Mouse (Mus musculus) mesoderm, embryonic 11.5 days (tissue): Measurements from ENCODE around the gene Prss8.
"Not testable (repeated sequence)": the region's sequence is repeated elsewhere in the genome, so short reads cannot be mapped to it uniquely, and the experiment has no call there.

Experiments used
- DNase-seq: peaks from one replicate; pipeline ENCODE4 v3.0.0-alpha.2; 2012; ENCODE audit warnings: low read depth, low spot score

Prss8 gene

DNA sequence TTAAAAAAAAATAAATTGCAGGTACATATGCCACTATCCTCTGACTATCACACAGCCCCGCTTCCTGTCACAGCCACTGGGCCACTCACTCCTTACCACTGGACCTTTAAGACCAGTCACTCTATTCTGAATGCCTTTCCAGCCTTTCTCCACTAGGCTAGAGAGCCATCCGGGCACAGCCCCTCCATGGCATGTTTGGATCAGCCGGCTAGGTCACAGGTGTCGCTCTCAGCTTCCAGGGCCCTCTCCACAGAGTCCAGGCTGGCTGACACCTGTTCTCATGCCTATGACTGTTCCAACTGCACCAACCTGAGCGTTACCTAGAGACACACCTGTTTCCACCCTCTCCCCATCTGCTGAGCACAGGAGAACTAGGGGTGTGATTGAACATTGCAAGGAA, 1.3 kb downstream of the Prss8 start:
- no peak for DNase-seq

DNA sequence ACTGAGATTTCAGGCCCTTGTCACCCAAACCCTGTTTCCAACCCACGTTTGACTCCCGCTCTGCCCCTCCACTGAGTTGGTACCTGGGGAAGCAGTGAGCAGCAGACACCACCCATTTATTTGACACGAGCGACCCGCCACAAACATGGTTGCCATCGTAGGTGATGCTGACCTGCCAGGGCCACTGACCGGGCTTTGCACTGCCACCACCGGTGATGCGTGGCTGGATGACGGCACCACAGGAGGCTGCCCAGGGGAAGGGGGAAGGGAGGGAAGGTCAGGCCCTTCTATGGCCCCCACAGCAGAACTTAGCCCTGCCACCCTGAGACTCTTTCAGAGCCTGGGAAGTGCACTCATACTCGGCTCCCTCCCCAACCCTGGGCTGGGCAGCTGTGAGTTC, 2.2 kb downstream of the Prss8 start:
- no peak for DNase-seq

DNA sequence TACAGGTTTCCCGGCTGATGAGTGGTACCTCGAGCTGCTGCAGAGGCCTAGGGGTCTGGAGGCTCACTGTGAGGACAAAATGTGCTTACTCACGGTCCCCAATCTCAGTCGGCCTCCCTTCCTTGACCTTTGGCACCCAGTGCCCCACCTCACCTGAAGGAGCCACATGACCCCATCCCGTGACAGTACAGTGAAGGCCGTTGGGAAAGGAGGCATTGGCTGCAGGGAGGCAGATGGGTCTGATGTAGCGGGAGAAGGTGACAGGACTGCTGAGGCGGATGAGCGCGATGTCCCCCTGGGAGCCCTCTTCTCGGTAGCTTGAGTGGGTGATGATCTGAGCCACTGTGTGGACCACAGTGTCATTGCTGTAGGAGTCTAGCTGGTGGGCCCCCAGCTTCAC, 3.1 kb downstream of the Prss8 start:
- DNase-seq = no peak

DNA sequence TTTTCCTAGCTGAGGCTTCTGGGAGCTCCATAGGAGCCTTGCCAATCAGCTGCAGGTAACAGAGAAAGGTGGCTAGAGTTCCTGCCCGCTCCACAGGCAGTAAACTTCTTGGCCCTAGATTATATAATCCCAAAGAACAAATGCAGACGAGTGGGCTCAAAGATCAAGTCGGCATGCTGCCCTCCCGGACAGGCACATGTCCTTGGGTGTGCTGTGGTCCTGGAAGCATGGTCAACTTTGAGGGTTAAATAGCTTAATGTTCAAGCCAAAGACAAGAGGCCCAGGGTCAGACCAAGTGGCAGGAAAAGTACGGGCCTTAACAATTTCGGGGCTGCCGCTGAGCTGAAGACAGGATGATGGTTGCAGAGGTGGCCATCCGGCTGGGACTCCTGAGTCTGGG, 3.8 kb downstream of the Prss8 start:
- DNase-seq = no peak

DNA sequence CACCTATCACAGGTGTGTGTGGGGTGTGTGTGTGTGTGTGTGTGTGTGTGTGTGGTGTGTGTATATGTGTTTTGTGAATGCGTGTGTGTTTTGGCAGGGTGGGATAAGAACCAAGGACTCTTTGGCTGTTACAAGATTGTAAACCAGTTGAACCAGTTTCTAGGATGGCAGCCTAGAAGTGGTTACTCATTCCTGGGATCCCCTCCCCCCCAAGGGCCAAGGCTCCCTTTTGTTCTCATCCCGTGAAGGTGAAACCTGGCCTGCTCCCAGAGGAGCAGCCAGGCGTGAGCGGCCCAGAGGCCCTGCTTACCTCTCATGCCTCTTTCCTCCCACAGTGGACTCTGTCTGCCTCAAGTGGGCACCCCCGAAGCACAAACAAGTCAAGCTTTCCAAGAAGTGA, 4.7 kb downstream of the Prss8 start:
- DNase-seq = no peak

DNA sequence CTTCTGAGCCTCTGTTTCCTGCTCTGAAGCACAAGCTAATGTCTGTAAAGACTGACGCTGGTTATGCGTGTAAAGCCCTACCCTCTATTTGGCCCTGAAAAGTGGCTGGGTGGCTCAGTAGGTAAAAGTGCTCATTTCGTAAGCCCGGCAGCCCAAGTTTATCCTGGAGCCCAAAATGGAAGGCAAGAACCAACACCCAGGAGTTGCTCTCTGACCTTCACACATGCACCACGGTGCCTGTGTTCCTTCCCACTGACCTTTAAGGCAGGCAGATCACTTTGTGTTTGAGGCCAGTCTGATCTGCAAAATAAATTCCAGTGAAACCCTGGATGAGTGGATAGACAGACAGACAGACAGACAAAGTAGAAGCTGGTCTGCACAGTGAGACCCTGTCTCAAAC, 6.2 kb downstream of the Prss8 start:
- no peak for DNase-seq

DNA sequence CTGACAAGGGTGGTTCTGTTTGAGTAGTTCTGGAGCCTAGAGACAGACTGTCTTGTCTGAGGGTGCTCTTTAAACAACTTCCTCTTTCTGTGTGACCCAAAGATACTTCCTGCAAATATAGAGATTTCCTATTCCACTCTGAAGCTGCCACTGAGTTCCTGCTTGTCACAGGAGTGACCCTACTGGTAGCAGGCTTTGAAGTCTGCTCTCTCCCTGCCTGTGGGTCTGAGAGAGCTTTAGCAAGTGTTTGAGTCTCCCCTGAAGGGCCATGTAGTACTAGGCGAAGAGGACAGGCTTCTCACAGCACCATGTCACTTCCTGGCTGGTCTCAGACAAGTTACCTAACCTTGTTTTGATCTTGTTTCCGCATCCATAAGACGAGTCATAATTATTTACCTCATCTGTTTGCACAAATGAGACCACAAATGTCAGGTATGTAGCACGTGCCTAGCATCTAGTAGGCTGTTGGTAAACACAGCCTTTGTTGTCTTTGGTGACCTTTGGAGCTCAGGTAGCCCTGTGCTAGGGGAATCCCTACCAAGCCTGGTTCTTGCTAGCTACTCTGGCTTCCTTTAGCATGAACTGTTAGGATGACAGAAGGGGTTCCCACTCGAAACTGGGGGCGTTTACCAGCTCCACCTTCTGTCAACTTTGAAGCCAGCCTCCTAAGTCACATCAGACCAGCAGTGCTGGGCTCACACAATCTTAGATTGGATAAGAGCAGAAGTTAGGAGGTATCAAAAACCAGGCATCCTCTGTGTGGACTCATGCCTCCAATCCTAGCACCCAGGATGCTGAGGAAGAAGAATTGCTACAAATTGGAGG, 7.2 kb downstream of the Prss8 start:
- no peak for DNase-seq

DNA sequence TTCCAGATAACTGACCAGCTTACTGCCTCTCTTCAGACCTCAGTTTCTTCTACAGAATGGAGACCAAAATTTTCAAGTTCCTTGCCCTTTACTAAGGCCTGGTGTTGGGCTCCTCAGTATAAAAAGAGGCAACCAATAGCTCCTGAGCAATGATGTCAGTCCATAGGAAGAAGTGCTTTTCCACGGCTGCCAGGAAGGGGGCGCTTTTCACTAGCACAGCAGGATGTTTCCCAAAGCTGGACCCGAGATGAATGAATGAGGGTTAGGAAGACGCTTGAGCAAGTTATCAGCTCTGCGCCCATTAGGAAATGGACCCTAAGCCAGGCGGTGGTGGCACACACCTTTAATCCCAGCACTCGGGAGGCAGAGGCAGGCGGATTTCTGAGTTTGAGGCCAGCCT, 8.4 kb downstream of the Prss8 start:
- DNase-seq = peak; percentile 30

DNA sequence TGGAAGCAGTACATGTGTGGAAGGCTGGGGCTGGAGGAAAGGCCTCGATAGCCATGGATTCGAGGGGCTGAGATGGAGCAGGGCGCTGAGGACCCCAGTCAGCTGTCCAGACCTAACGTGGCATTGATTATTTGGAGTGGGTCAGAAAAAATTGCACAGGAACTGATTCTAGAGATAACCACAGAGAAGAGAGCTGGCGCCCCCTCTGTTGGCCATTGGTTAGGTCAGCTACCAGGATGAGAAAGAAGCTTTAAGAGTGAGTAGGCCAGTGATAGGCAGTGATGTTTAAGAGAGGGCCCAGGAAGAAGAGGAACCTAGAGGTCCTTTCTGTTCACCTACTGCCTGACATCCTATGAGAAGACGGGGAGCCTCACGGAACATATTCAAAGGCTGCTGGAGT, 10.6 kb downstream of the Prss8 start:
- DNase-seq = no peak

DNA sequence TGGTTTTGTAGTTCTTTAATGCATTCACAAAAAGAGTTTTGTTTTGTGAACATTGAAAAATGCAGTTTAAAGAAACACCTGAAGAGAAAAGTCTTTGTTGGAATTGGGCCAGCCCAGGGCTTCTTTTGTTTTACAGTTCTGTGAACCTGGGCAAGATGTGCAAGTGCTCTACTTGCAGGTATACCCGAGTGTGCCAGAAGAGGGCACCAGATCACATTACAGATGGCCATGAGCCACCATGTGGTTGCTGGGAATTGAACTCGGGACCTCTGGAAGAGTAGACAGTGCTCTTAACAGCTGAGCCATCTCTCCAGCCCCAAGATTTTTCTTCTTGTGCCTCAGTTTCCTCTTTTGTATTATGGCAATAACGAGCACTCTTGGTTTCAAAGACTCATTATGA, 11.7 kb downstream of the Prss8 start:
- peak; percentile 52 for DNase-seq

DNA sequence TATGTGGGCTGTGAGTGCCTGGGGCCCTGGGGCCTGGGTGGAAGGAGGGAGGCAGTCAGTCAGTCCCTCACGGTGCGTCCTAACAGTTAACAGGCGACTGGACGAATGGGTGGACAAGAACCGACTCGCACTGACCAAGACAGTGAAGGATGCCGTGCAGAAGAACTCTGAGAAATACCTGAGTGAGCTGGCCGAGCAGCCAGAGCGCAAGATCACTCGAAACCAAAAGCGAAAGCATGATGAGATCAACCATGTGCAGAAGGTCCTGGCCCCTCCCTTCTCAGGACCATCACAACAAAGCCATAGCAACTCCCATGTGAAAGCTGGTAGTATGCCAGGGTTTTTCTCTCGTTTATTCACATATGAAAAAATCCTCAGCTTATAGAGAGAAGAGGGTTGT, 14.6 kb downstream of the Prss8 start:
- DNase-seq = no peak

DNA sequence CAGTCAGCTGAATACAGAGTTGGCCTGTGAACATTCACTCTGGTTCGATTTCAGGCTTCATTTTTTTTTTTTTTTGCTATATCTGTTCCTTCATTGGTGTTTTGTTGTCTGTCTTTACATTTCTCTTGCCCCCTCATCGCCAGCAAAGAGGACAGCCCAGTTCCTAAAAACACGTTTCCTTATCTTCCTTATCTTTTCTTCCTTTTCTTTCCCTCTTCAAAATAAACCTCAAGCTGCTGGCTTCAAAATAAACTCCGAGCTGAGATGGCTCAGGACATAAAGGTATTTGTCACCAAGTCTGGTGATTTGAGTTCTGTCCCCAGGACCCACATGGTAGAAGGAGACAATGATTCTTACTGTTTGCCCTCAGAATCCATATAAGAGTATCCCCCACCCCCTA, 17.0 kb downstream of the Prss8 start:
- DNase-seq = no peak

DNA sequence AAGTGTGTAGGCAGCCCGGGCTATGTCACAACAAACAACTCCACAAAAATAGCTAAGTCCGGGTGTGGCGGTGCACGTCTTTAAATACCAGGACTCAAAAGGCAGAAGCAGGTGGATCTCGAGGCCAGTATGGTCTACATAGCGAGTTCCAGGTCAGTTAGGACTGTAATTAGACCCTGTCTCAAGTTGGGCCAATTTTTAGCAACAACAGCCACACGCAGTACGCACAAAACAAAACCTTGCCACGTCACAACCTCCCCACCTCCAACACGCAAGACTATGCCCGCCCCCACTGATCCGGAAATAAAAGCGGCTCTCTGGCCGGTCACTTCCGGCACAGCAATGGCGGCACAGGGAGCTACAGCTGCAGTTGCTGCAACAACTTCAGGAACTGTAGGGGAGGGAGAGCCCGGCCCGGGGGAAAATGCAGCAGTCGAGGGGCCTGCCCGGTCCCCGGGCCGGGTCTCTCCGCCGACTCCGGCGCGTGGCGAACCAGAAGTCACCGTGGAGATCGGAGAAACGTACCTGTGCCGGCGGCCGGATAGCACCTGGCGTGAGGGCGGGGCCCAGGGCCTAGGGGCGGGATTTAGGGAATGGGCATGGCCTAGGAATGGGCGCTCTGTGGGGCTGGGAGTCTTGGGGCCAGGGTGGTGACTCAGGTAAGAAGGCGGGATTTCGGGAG, 17.6 kb downstream of the Prss8 start, which contains the start of gene Kat8:
Kat8 (plus strand) TSS at position 327 of the 682 bp plus-strand sequence.
- DNase-seq = peak; percentile 91

DNA sequence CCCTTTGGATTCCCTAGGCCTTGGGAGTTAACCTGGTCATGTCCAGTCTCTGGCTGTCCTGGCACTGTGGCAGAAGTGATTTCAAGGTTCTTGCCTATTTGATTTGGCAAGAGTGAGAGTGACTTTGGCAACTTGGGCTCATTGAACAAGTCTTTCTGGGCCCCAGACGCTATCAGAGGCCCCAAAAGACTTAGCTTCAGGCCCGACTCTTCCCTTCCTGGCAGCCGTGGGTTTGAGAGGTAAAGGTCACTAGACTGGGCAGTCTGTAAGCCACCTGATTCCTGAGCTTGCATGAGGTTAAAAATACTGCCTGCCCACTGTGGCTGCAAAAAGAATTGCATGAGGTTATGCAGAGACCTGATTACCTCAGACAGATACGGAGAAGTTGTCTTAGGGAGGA, 21.2 kb downstream of the Prss8 start:
- no peak for DNase-seq

DNA sequence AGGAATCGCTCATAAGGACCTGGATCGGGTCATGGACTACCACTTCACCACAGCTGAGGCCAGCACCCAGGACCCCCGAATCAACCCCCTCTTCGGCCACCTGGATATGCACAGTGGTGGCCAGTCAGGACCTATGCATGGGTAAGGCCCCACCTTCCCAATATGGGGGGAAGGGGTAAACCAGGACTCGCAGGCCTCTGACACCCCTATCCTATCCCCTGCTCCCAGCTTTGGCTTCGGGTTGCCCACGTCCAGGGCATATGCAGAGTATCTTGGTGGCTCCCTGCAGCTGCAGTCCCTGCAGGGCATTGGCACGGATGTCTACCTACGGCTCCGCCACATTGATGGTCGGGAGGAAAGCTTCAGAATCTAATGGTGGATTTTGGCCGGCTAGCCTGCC, 22.0 kb downstream of the Prss8 start:
- DNase-seq = no peak

DNA sequence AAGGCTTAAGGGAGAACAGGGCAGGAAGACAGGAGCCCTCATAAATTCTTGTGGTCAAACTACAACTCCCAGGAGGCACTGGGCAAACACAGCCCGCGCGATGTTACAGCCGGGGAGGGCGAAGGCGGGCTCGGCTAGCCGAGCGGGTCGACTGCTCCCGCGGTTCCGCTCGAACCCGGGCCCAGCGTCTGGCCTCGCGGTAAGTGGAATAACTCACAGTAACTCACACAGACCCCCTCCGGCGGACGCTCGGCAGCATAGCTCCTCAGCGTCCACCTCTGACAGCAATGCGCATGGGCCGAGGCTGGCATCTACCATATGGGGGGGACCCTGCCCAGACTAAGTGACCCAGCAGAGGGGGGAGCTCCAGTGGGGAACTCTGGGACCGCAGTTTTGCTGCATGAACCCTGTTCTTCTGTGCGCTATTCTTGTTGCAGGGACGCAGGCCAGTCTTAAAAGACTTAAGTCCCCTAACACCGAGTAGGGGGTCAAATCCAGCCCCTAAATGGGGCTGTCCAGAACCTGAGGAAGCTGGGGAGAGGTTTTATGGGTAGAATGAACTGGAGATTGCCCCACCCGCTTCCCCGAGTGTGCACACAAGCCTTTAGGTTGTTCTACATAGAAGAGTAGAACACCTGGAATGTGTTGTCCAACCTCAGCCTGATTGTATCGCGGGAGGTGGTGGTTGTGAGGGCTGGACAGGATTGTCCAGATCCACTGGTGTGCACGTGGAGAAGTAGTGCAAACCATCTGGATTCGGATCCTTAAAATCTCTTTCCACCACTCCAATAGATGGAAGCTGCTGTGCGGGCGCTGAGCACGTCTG, 25.7 kb downstream of the Prss8 start, which contains the start of gene Bckdk:
Bckdk (plus strand) TSS at position 112 of the 826 bp plus-strand sequence.
- peak; percentile 86 for DNase-seq

DNA sequence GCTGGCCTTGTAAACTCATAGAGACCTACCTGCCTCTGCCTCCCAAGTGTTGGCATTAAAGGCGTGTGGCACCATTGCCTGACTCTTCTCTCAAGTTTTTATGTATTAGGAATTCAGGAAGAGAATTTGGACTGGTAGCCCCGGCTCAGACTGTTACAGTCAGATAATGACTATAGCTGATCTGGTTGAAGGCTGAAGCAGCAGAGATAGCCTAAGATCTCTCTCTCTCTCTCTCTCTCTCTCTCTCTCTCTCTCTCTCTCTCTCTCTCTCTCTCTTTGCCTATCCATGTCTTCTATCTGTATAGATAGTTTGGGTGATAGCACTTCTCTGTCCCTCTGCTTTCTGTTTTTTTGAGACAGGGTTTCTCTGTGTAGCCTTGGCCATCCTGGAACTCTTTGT, 28.1 kb downstream of the Prss8 start:
- DNase-seq = no peak

DNA sequence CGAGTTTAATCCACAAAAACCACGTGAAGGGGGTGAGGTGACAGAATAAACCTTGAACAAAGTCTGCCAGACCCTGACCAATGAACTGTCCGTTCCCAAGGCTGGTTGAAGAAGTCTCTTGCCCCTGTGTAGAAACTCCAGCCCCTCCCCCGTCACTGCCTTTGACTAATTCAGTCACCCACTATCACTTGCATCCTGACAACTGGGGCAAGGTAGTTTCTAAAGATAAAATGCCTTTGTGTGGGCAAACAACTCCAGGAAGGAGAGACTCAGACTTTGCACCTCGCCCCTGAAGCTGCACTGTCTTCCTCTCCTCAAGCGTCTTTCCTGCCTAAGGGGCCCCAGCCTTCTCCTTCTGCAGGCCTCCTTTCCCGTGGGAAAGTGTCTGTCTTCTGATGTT, 29.9 kb downstream of the Prss8 start:
- DNase-seq = no peak

DNA sequence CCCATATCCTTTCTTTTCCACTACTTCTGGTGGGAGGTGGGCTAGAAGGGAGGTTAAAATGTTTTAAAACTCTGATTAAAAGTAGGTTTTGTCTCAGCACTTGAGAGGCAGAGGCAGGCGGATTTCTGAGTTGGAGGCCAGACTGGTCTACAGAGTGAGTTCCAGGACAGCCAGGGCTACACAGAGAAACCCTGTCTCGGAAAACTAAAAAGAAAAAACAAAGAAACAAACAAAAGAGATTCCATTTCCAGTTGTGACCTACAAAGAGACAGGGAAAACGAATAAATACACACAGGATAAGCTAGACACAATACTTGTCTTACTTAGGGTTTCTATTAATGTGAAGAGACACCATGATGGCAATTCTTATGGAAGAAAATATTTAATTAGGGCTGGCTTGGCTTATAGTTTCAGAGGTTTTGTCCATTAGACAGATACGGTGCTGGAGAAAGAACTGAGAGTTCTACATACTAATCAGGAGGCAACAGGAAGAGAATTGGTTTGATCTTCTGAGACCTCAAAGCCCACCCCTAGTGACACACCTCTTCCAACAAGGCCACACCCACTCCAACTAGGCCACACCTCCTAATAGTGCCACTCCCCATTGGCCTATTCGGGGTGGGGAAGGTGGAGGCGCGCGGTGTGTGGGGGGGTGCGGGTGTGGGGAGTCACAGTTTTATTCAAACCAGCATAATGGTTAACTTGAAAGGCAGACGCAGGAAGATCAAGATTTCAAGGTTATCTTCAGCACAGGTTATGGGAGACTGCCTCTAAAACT, 31.5 kb downstream of the Prss8 start:
- DNase-seq = no peak

DNA sequence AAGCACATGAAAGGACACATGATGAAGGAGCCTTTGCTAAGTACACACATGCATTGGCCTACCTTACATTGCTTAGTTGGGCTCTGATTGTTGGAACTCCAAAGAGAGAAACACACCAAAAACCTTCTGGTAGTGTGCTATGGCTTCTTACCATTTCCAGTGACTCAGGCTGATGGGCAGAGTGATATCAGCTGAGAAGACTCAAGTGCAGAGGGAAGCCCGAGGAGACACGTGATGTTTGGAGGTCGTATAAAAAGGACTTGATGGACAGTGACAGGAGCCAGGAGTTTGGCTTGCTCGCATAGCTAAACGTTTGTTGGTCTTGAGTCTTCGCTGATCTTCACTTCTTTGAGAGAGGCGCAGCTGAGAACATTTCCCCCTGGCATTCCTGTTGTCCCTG, 32.4 kb downstream of the Prss8 start:
- no peak for DNase-seq

DNA sequence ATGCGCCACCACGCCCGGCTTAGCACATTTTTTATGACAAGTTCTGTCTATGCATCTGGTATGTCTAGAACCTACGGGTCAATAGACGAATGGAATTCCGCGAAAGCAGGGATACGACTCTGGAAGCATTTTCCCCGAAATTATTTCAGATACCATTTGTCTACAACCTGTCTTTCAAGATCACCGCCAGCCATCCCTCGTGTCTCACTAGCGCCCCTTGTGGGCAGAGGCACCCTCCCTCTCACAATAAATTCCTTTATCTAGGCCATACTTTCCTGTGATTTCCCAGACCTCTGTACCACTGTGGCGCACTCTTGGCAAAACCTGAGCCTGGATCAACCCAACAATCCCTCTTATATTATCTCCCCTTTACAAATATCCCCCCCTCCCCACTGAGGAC, 33.5 kb downstream of the Prss8 start:
- DNase-seq = peak; percentile 53

DNA sequence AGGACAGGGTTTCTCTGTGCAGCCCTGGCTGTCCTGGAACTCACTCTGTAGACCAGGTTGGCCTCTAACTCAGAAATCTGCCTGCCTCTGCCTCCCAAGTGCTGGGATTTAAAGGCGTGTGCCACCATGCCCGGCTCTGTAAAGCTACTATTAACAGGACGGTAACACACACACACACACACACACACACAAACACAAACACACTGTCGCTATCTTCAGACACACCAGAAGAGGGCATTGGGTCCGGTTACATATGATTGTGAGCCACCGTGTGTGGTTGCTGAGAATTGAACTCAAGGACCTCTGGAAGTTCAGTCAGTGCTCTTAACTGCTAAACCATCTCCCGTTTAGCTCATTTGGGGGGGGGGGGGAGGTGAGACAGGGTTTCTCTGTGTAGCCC, 34.0 kb downstream of the Prss8 start:
- DNase-seq = not testable (repeated sequence)
